Mouse (Mus musculus) midbrain, postnatal 0 days (tissue): ENCODE results near the gene Erich6b. TPM values are rescaled to one million over a fixed set of nuclear protein-coding genes. Genes with fewer than 3 reads are reported as not detected.

Experiments used
- ATAC-seq: fragments of 200-750 bp; cut with Nextera tagmentation; 2 replicates; pipeline ENCODE4 v1.8.0; 2017; ENCODE audit warnings: moderate number of reproducible peaks, mild to moderate bottlenecking, moderate TSS enrichment, moderate library complexity; ENCODE audit not compliant: low FRiP score
- DNase-seq: peaks from one replicate; pipeline ENCODE4 v3.0.0-alpha.2; 2015; ENCODE audit warnings: low spot score
- H3K27ac ChIP-seq: fragments of 300-500 bp; sonication (generic); 2 replicates; pipeline ENCODE4 v1.5.1; 2014; ENCODE audit warnings: low read depth, mild to moderate bottlenecking, low read length, mixed read lengths
- H3K27me3 ChIP-seq: fragments of 300-500 bp; sonication (generic); 2 replicates; pipeline ENCODE4 v1.6.1; 2014; ENCODE audit warnings: low read length, control low read depth, mixed read lengths; ENCODE audit not compliant: insufficient read depth
- H3K36me3 ChIP-seq: fragments of 300-500 bp; sonication (generic); 2 replicates; pipeline ENCODE4 v1.6.1; 2014; ENCODE audit warnings: low read length, control low read depth, mixed read lengths; ENCODE audit not compliant: insufficient read depth
- H3K4me1 ChIP-seq: fragments of 300-500 bp; sonication (generic); 2 replicates; pipeline ENCODE4 v1.6.1; 2014; ENCODE audit warnings: mild to moderate bottlenecking, control low read depth, antibody characterized with exemption, low read length, mixed read lengths; ENCODE audit not compliant: insufficient read depth
- H3K4me2 ChIP-seq: fragments of 300-500 bp; sonication (generic); 2 replicates; pipeline ENCODE4 v1.6.1; 2014; ENCODE audit warnings: low read depth, mild to moderate bottlenecking, low read length, mixed read lengths; ENCODE audit not compliant: poor library complexity, severe bottlenecking
- H3K4me3 ChIP-seq: fragments of 300-500 bp; sonication (generic); 2 replicates; pipeline ENCODE4 v1.5.1; 2014; ENCODE audit warnings: low read depth, mild to moderate bottlenecking, low read length, moderate library complexity
- H3K9ac ChIP-seq: fragments of 300-500 bp; sonication (generic); replicated peaks from 2 replicates; pipeline ENCODE4 v1.6.1; 2014; ENCODE audit warnings: mild to moderate bottlenecking, low read length, moderate library complexity, mixed read lengths; ENCODE audit not compliant: poor library complexity, severe bottlenecking
- H3K9me3 ChIP-seq: fragments of 300-500 bp; sonication (generic); 2 replicates; pipeline ENCODE4 v1.6.1; 2016; ENCODE audit warnings: low read length, control low read depth
- CTCF ChIP-seq: IDR thresholded peaks from 2 replicates; pipeline ENCODE4 v1.5.1; 2016; ENCODE audit warnings: antibody characterized with exemption, mild to moderate bottlenecking
- WGBS: fragments of 180-500 bp; shearing (Covaris S2); extraction: QIAGEN DNeasy Blood & Tissue Kit; methylation state at CpG from one replicate; pipeline ENCODE4 v1.1.7; 2014; 5-methylcytosine and 5-hydroxymethylcytosine counted together
- polyA plus RNA-seq: library from polyadenylated mRNA; unstranded; fragments of >200 nt; fragmentation: Nextera tagmentation; extraction: Ambion mirVana; gene quantifications from 2 replicates; pipeline ENCODE4 v1.2.1, GENCODE M21; 2015
- total RNA-seq: library from RNA; depleted of rRNA; stranded (reverse); fragments of >200 nt; gene quantifications from 2 replicates; pipeline ENCODE4 v1.2.3, GENCODE M21; 2014

The Erich6b gene
- total and polyA plus RNA-seq, 2 experiments from 2014 or later = not detected

DNA sequence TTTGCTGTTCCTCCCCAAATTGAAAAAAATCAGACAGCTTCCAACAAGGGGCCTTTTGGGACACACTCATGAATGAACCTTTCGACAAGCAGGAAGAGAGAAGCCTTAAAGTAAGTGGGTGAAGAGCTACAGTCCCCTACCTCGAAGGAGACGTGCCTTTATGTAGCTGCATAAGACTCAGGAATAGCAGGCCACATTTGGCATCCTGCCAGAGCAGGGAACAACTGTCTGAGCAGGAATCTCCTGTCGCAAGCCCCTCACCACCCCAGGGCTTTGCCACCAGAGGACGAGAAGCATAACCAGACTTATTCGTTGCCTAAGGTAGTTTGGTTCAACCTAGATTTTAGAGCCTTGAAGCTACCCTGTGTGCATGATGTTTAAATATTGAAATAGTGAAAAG, 34.3 kb downstream of the Erich6b start:
- H3K36me3 ChIP-seq = no peaks in the 10 kb centered on the region
- peak; percentile 26 for DNase-seq
- H3K4me3 ChIP-seq = no peak overlapping the region
- H3K9ac ChIP-seq = no peak overlapping the region
- 41% methylated on average over 6 of the region's 6 CpGs for WGBS
- H3K27me3 ChIP-seq = no peaks in the 10 kb centered on the region
- H3K4me2 ChIP-seq = no peak overlapping the region
- H3K9me3 ChIP-seq = no peaks in the 10 kb centered on the region
- TF ChIP-seq CTCF = no peak
- H3K27ac ChIP-seq = no peak overlapping the region
- ATAC-seq = no peak
- H3K4me1 ChIP-seq = no peaks in the 10 kb centered on the region

DNA sequence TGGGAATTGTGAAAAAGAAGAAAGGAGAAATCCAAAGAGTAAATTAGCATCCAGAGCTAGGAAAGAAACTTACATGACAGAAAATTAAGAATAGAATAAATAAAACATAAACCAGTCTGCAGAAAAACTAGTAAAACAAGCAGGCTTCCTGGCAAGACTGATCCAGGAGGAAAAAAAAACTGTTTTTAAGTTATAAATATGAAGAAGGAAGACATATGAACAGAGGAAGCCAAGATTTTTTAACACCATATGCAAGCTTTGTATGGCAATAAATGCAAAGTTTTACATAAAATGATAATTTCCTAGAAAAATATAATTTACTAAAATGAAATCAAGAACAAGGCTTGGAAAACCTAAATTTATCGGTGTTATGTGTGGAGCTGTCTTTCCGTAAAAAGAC, 48.4 kb downstream of the Erich6b start:
- H3K9ac ChIP-seq = no peak overlapping the region
- 75% methylated on average over 2 of the region's 2 CpGs for WGBS
- DNase-seq (no peak), ATAC-seq (no peak)
- H3K9me3 ChIP-seq = no peaks in the 10 kb centered on the region
- no peak overlapping the region for H3K27ac ChIP-seq
- H3K4me3 ChIP-seq = no peak overlapping the region
- no peaks in the 10 kb centered on the region for H3K27me3 ChIP-seq
- no peaks in the 10 kb centered on the region for H3K36me3 ChIP-seq
- H3K4me2 ChIP-seq = no peak overlapping the region
- TF ChIP-seq CTCF = no peak
- no peaks in the 10 kb centered on the region for H3K4me1 ChIP-seq

DNA sequence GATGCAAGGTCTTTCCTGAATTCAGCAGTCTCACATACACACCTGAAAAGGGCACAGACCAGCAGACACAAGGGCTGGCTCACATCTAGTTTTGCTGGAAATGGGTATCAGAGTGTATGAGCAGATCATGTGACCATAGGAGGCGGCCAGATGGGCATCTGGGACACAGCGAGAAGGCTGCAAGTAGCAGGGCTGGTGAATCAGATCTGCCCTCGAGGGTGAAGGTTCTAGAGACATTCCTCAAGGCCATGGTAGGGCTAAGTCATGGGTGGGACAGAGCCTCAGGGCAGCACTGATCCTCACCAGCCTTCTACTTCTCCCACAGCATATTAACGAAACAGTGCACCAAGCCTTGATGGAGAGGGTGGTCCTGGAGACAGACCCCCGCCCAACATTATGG, 54.0 kb downstream of the Erich6b start:
- H3K27ac ChIP-seq = no peak overlapping the region

DNA sequence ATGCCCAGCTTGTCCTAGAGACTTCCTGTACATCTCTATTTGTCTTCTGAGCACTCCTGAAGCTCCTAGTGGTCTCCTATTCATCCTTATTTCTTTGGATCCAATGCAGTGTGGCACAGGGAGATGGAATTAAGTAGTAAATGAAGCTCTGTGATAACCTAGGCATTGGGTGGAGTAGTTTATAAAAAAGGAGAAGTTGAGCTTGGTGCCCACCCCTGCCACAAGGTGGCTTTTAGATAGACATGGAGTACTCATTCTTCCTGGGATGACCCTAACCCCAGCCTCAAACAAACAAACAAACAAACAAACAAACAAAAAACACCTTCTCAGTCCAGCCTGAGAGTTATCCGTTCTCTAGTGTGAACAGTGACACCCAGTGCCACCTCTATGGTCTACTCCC, 55.9 kb downstream of the Erich6b start:
- H3K9ac ChIP-seq = no peak overlapping the region
- H3K9me3 ChIP-seq = no peaks in the 10 kb centered on the region
- DNase-seq = no peak
- WGBS = 94% methylated on average over 1 of the region's 1 CpGs
- H3K27ac ChIP-seq = no peak overlapping the region
- no peaks in the 10 kb centered on the region for H3K4me1 ChIP-seq
- H3K4me2 ChIP-seq = no peak overlapping the region
- TF ChIP-seq CTCF = no peak
- H3K4me3 ChIP-seq = no peak overlapping the region
- H3K27me3 ChIP-seq = no peaks in the 10 kb centered on the region
- peaks cover 5% of the 10 kb centered on the region for H3K36me3 ChIP-seq
- ATAC-seq = no peak

More for the DNA sequence above, 54.0 kb downstream of the Erich6b start:
- DNase-seq (no peak), ATAC-seq (no peak)
- no peaks in the 10 kb centered on the region for H3K4me1 ChIP-seq
- no peak for TF ChIP-seq CTCF
- H3K4me2 ChIP-seq = no peak overlapping the region
- no peaks in the 10 kb centered on the region for H3K9me3 ChIP-seq
- no peaks in the 10 kb centered on the region for H3K27me3 ChIP-seq
- H3K36me3 ChIP-seq = peaks cover under 1% of the 10 kb centered on the region; the same call in 1 of the 2 replicates
- no peak overlapping the region for H3K9ac ChIP-seq
- no peak overlapping the region for H3K4me3 ChIP-seq
- WGBS = 91% methylated on average over 5 of the region's 5 CpGs

DNA sequence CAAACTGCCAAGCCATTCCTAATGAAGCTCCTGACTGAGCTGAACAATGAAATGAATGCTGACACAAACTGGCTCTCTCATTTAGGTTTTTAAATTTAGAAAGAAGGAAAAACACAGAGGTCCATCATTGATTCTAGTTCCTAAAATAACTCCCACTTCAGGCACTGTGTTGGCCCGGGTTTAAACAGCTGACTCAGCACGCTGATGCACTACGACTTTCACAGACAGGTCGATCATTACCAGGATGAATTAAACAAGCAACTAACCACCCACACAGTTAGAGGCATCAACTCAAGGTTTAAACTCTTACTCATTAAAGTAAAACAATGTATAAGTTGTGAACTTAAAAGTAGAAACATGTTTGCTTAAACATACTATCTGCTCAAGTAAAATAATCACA, 64.6 kb downstream of the Erich6b start:
- no peak overlapping the region for H3K4me3 ChIP-seq
- DNase-seq (no peak), ATAC-seq (no peak)
- no peaks in the 10 kb centered on the region for H3K27me3 ChIP-seq
- H3K9me3 ChIP-seq = no peaks in the 10 kb centered on the region
- WGBS = 90% methylated on average over 4 of the region's 4 CpGs
- H3K36me3 ChIP-seq = peaks cover 33% of the 10 kb centered on the region
- H3K4me2 ChIP-seq = no peak overlapping the region
- no peak overlapping the region for H3K9ac ChIP-seq
- H3K4me1 ChIP-seq = no peaks in the 10 kb centered on the region
- H3K27ac ChIP-seq = no peak overlapping the region
- TF ChIP-seq CTCF = no peak

DNA sequence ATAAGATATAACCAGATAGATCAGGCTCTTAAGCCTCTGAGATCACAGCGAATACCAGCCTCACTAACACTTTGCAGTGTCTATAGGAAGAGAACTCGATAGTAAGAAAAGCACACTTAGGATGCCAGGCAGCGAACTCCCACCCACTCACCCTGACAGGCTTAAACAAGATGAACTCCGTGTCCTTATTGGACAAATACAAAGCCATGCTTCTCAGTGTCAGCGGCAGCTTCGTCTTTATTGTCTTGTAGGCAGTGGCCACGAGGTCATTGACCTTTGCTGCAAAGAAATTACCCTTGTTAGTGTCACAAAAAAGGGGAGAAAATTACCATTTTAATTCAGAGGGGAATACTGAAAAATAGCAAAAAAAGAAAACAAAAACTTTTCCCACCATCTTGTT, 65.7 kb downstream of the Erich6b start:
- no peak for ATAC-seq
- DNase-seq = no peak
- no peaks in the 10 kb centered on the region for H3K4me1 ChIP-seq
- no peak overlapping the region for H3K4me2 ChIP-seq
- 41% methylated on average over 7 of the region's 7 CpGs for WGBS
- no peak overlapping the region for H3K9ac ChIP-seq
- H3K4me3 ChIP-seq = no peak overlapping the region
- H3K9me3 ChIP-seq = no peaks in the 10 kb centered on the region
- no peak for TF ChIP-seq CTCF
- H3K36me3 ChIP-seq = peaks cover 37% of the 10 kb centered on the region
- H3K27me3 ChIP-seq = no peaks in the 10 kb centered on the region
- no peak overlapping the region for H3K27ac ChIP-seq
